Mouse (Mus musculus) E14TG2a.4 (cell line): ENCODE results near the gene Sept9.

Experiments used
- CTCF ChIP-seq: conservative IDR thresholded peaks from 2 replicates; pipeline ENCODE4 v1.5.1; 2014; ENCODE audit warnings: low read length
- NANOG ChIP-seq: IDR thresholded peaks from 2 replicates; pipeline ENCODE4 v1.6.1; 2014; ENCODE audit warnings: borderline replicate concordance, low read length, mixed read lengths
- POU5F1 ChIP-seq: IDR thresholded peaks from 2 replicates; pipeline ENCODE4 v1.6.1; 2014; ENCODE audit warnings: low read length, borderline replicate concordance

GRCm38 (mm10) chr11:117163098-117163497 lies 36.4 kb upstream of the Sept9 start:
- TF ChIP-seq CTCF, result no peak
- no peak for TF ChIP-seq POU5F1
- TF ChIP-seq NANOG, result no peak
